Mouse (Mus musculus) monocyte, adult 2 months (primary cell): ENCODE measurements around the gene Arhgef39.
"Not testable (repeated sequence)": the region's sequence is repeated elsewhere in the genome, so short reads cannot be mapped to it uniquely, and the experiment has no call there.

Experiments
- DNase-seq, 2 experiments: peaks; one replicate each; pipeline ENCODE4 v3.0.0; 2022; ENCODE audit warnings: low spot score in 2 of 2, low read depth in 1 of 2

Arhgef39 gene

GRCm38 (mm10) chr4:43508666-43508997 lies 9.1 kb upstream of the Arhgef39 start:
- DNase-seq, result peak in 1 of 2 experiments; percentile 61

GRCm38 (mm10) chr4:43507938-43508665 lies 8.6 kb upstream of the Arhgef39 start:
- no peak for DNase-seq

- no peak for DNase-seq
Measured at GRCm38 (mm10) chr4:43506536-43507185, 7.2 kb upstream of the Arhgef39 start, which contains the start of gene Car9. Gene Car9, plus strand, starts transcription at chr4:43506966.

DNA sequence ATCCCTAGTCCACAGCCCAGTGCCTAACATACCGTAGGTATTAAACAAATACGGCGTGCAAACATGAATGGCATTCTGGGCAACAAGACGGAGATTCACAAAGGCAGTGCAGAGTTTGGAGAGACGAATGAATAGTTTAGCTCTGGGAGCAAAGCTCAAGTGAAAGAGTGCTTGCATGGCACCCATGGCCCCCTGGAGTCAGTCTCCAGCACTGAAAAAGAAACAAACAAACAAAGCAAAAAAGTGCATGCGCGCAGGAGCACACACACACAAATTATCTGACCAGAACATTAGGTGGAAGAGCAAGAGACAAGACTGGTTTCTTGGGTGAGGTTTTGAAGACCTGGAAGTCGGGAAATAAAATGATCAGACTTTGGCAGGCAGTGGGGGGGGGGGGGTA lies 6.6 kb upstream of the Arhgef39 start:
- DNase-seq, result no peak

GRCm38 (mm10) chr4:43504269-43504668 lies 4.8 kb upstream of the Arhgef39 start:
- no peak for DNase-seq

GRCm38 (mm10) chr4:43503506-43503905 lies 4.0 kb upstream of the Arhgef39 start:
- DNase-seq, result no peak

DNA sequence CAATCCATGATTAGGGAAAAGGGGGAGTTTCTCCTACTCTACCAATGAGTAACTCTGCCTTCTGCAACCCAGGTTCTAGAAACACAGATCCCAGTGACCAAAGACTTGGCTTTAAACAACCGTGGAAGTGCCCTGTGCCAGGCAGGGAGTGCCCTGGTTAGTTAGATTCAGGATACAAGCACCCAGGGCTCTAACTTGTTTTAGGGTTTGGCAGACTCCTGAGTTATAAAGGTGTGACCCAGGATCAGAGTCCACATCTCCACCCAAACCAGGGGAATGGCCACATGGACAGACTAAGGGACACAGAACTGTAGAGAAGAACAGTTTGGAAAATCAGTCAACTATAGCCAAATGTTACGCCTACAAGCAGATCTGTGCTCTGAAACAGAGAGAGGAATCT lies 3.5 kb upstream of the Arhgef39 start:
- no peak for DNase-seq

DNA sequence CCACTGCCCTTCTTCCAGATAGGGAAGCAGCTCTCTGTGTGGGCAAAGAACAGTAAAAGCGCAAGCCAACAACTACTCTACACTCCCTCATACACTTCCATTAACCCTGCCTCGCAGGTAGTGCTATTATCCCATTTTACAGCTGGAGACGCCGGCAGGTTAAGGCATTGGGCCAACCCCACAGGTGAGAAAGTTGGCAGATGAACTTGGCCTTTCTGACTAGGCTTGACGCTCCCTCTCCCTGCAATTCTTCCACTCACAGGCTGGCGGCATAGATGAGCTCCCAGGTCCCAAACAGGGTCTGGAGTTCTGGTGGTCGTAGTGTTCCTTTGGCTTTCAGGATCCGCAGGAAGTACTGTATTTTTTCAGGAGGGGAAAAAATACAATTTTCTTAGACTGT lies 512 bp downstream of the Arhgef39 start:
- no peak for DNase-seq

GRCm38 (mm10) chr4:43497946-43498345 lies 1.5 kb downstream of the Arhgef39 start:
- no peak for DNase-seq

GRCm38 (mm10) chr4:43497405-43497804 lies 2.1 kb downstream of the Arhgef39 start:
- DNase-seq, result no peak

- DNase-seq, result no peak
Measured at GRCm38 (mm10) chr4:43496587-43496986, 2.9 kb downstream of the Arhgef39 start.

DNA sequence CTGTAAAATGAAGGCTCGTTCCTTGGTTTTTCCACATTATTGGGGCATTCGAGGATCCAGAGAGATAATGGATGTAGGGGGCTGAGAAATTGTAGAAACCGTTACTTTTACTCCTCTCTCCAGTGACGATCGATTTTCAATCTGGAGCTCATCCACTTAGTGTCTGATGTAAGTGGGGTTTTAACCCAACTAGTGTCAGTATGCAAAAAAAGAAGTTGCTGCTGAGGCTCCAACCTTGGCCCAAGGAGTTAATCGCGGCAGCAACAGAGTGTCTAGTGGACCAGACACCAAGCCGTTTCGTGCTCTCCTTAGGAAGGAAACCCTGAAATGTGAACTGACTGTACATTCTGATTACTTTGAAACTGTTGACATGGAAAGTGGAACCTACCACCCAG lies 5.7 kb downstream of the Arhgef39 start:
- no peak for DNase-seq

- DNase-seq, result peak; percentile 79 to 92
Measured at GRCm38 (mm10) chr4:43493186-43493845, 6.2 kb downstream of the Arhgef39 start.

DNA sequence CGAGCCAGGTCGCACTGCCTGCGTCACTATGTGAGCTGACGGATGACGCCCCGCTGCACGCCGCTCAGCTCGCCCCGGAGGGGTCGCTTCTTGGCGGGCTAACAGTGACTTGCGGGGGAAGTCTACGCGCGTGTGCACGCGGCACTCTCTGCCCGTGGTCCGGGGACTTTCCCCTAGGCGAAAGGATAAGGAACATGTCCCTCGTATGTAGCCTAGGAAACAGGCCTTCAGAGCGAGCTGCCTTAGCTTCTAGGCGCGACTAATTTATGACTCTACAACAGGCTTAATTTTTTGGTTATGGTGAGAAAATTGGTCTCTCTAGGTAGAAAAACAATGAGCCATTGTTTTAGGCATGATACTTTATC lies 6.7 kb downstream of the Arhgef39 start, which contains the start of gene Ccdc107:
Gene Ccdc107 (plus strand): TSS at position 80 of the 365 bp plus-strand sequence.
- peak; percentile 78 to 86 for DNase-seq

DNA sequence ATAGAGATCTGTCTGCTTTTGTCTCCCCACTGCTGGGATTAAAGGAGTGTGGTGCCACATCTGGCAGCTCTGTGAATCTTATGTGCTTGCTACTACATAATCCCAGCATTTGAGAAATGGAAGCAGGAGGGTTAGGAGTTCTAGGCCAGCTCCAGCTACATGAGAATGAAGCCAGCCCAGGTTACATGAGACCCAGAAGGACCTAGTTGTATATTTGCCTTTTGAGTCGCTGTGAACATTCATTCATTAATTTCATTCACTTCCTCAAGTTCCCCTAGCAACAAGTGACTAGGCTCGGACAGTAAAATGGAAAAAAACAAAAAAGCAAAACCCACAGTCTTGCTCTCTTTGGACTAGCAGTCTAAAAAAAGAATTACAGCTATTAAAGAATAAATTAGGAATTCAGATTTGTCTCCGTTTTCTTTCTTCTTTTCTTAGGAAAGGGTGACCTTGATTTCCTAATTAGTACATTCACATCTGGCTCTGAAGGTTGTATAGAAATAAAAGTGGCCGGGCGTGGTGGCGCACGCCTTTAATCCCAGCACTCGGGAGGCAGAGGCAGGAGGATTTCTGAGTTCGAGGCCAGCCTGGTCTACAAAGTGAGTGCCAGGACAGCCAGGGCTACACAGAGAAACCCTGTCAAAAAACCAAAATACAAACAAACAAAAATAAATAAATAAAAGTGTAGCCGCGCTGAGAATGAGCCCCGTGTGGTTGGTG lies 7.2 kb downstream of the Arhgef39 start:
- no peak for DNase-seq

DNA sequence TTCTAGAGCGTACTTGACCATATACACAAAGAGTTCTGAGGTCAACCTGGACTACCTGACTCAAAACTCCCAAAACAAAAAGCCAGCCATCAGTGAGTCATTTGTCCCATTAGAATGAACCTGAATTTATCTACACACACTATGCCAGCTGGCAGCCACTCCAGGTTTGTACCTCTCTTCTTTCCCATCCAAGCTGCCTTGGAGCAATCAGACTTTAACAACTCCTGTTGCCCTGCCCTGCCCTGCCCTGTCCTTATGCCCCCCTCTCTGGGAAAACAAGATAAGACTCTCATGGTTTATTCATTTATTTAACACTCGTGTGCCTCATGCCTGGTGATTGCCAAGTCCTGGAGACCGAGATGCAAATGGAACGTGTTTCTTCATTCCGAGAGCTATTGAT lies 8.7 kb downstream of the Arhgef39 start:
- no peak for DNase-seq

GRCm38 (mm10) chr4:43489611-43490010 lies 9.9 kb downstream of the Arhgef39 start:
- DNase-seq, result no peak

- not testable (repeated sequence) for DNase-seq
Measured at GRCm38 (mm10) chr4:43485666-43486065, 13.8 kb downstream of the Arhgef39 start.

DNA sequence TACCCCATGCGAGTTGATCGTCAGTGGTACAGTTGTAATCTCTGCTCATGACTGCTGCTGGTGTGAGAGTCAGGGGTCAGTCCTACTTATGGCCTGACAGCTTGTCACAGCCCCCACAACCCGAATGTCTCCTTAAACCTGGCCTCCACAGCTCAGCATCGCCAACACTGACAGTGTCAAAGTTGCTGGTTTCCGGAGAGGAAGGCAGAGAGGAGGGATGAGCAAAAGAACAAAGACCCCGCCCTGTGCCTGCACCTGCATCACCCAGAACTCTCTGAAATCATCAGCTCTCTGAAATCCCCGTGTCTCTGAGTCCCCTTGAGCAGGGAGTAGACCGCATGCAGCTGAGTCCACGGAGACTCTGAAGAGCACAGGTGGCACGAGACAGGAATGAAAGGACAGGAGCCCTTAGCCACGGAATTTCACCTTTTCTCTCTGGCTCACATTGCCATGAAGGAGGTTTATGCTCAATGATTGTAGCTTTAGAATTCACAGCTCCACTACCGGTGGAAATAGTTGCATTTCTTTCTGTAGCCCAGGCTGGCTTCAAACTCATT lies 15.9 kb downstream of the Arhgef39 start, which contains the start of gene Sit1:
Gene Sit1 (minus strand): TSS at position 200 of the 557 bp plus-strand sequence.
- DNase-seq, result no peak

- no peak for DNase-seq
Measured at GRCm38 (mm10) chr4:43482591-43482990, 16.9 kb downstream of the Arhgef39 start.

DNA sequence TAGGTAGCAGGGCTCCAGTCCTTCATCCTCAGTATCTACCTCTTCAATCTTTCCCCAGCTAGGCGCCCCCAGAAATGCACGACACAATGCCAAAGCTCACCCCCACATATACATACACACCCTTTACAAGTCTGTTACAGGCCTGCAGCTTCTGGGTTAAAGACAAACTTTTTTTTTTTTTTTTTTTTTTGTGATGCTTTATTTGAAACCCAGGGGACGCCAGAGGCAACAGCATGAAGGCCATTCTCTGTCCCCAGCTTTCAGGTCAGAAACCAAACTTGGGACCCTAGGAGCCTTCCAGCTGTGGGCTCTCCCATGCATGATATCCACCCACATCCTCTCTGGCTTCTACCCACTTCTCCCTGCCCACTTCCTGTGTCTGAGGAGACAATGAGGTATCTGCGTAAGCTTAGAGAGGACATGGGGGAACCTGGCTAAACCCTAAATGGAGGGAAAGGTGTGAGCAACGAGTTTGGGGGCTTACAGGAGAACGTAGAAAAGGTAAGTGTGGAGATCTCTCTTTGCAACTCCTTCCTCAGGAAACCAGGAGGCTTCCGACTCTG lies 17.5 kb downstream of the Arhgef39 start:
- no peak for DNase-seq
